Comparison of ENCODE assay signal across 25 mouse cellular contexts in genomic region chr2:70906216-70906615, GRCm38 (mm10).
"Had no signal": no experiment of that assay in that cellular context is flagged by ENCODE, and none has a peak within 500 bp of the region (broad histone marks: within the 10 kb centered on the region; RNA-seq: fewer than 3 reads in every experiment).

No protein-coding gene starts in this region.

- H3K4me2 ChIP-seq: heart, embryonic 12.5 days; hindbrain, embryonic 12.5 days; hindbrain, embryonic 14.5 days; limb, embryonic 12.5 days; liver, embryonic 11.5 days; liver, embryonic 13.5 days; liver, embryonic 15.5 days had no signal

- H3K9me3 ChIP-seq: hindbrain, embryonic 10.5 days; hindbrain, embryonic 12.5 days; limb, embryonic 10.5 days; limb, embryonic 12.5 days; liver, embryonic 13.5 days; liver, embryonic 15.5 days had no signal

- H3K36me3 ChIP-seq: heart, embryonic 10.5 days; heart, embryonic 12.5 days; hindbrain, embryonic 10.5 days; hindbrain, embryonic 12.5 days; limb, embryonic 10.5 days; limb, embryonic 12.5 days; liver, embryonic 13.5 days; liver, embryonic 15.5 days had no signal

- H3K4me1 ChIP-seq: liver, embryonic 15.5 days had no signal

- H3K27me3 ChIP-seq: heart, embryonic 12.5 days; limb, embryonic 12.5 days; liver, embryonic 13.5 days had no signal

- H3K4me3 ChIP-seq: heart, embryonic 10.5 days; heart, embryonic 12.5 days; hindbrain, embryonic 10.5 days; hindbrain, embryonic 12.5 days; layer of hippocampus, adult 2 months; left cerebral cortex, adult 2 months; limb, embryonic 10.5 days; limb, embryonic 12.5 days; liver, embryonic 13.5 days; liver, embryonic 15.5 days had no signal

- H3K9ac ChIP-seq: heart, embryonic 12.5 days; hindbrain, embryonic 12.5 days; hindbrain, embryonic 14.5 days; limb, embryonic 12.5 days; liver, embryonic 13.5 days; liver, embryonic 15.5 days had no signal

- H3K27ac ChIP-seq: heart, embryonic 10.5 days; hindbrain, embryonic 10.5 days; hindbrain, embryonic 12.5 days; hindbrain, embryonic 14.5 days; layer of hippocampus, adult 2 months; left cerebral cortex, adult 2 months; limb, embryonic 10.5 days; limb, embryonic 12.5 days; liver, embryonic 13.5 days; liver, embryonic 15.5 days had no signal

- ATAC-seq: hindbrain, embryonic 16.5 days; inflammation-experienced regulatory T-cells, adult 6 months; intestine, embryonic 16.5 days had no signal

- DNase-seq: gastrocnemius, postnatal 14 days; gastrocnemius, postnatal 36 days; heart, adult 18-20 months; heart, postnatal 10 days; heart, postnatal 4 days; kidney, adult 18-20 months; kidney, adult 8-10 months; kidney, postnatal 10 days; kidney, postnatal 25 days; kidney, postnatal 4 days; liver, embryonic 13.5 days had no signal
